Mouse (Mus musculus): Measurements from ENCODE around the gene Map2k7. TPM values are rescaled to one million over a fixed set of nuclear protein-coding genes. Genes with fewer than 3 reads are reported as not detected.
A peak's percentile ranks its signal among the peaks of the same experiment; 100 is the strongest.

Gene Map2k7
- polyA plus RNA-seq, 1 experiment: 33.5 TPM

GRCm38 (mm10) chr8:4247241-4247640 is 8.7 kb downstream of the Map2k7 start:
- TF ChIP-seq FOSL1 (IDR thresholded peaks at IDR 0.05; ENCODE audit: insufficient read depth, low read length, poor library complexity, severe bottlenecking) (no peak), MYOG (IDR thresholded peaks at IDR 0.05; ENCODE audit: control insufficient read depth, extremely low read depth, insufficient read length) (no peak), MAX (IDR thresholded peaks at IDR 0.05) (no peak), CEBPB (IDR thresholded peaks at IDR 0.05; ENCODE audit: low read depth) (no peak), USF1 (IDR thresholded peaks at IDR 0.05; ENCODE audit: low read depth) (no peak), MYOD1 (IDR thresholded peaks at IDR 0.05; ENCODE audit: control insufficient read depth, insufficient read length, low read depth) (no peak), CTCF (IDR thresholded peaks at IDR 0.05; ENCODE audit: control insufficient read depth, insufficient read depth, insufficient read length) (no peak)

GRCm38 (mm10) chr8:4247951-4248540 is 9.5 kb downstream of the Map2k7 start, which contains the start of gene Tgfbr3l:
Gene Tgfbr3l, plus strand, starts transcription at chr8:4248214.
- H3K4me3 ChIP-seq (ENCODE audit: insufficient read depth, poor library complexity, severe bottlenecking): no peak within 1 kb of the TSS
- H3ac ChIP-seq (ENCODE audit: control insufficient read depth, insufficient read length, low read depth): no peak within 1 kb of the TSS
- no peaks in the 10 kb centered on the region for H3K27me3 ChIP-seq (ENCODE audit: control insufficient read depth, insufficient read depth, insufficient read length)
- TF ChIP-seq CEBPB (IDR thresholded peaks at IDR 0.05; ENCODE audit: low read depth): no peak
- TF ChIP-seq MYOG (IDR thresholded peaks at IDR 0.05; ENCODE audit: control insufficient read depth, extremely low read depth, insufficient read length): no peak
- no peak for TF ChIP-seq FOSL1 (IDR thresholded peaks at IDR 0.05; ENCODE audit: insufficient read depth, low read length, poor library complexity, severe bottlenecking)
- no peak for TF ChIP-seq MAX (IDR thresholded peaks at IDR 0.05)
- TF ChIP-seq USF1 (IDR thresholded peaks at IDR 0.05; ENCODE audit: low read depth): no peak
- no peak for TF ChIP-seq MYOD1 (IDR thresholded peaks at IDR 0.05; ENCODE audit: control insufficient read depth, insufficient read length, low read depth)
- no peak for TF ChIP-seq CTCF (IDR thresholded peaks at IDR 0.05; ENCODE audit: control insufficient read depth, insufficient read depth, insufficient read length)
- peaks cover 1% of the 10 kb centered on the region for H3K79me3 ChIP-seq (ENCODE audit: low read depth)
- H3K36me3 ChIP-seq (ENCODE audit: control insufficient read depth, insufficient read depth): peaks cover 32% of the 10 kb centered on the region
- no peaks in the 10 kb centered on the region for H3K79me2 ChIP-seq (ENCODE audit: control insufficient read depth, insufficient read depth)

More at GRCm38 (mm10) chr8:4247241-4247640, 8.7 kb downstream of the Map2k7 start:
- H3K27me3 ChIP-seq (ENCODE audit: control insufficient read depth, insufficient read depth, insufficient read length): no peaks in the 10 kb centered on the region
- peaks cover 6% of the 10 kb centered on the region for H3K79me2 ChIP-seq (ENCODE audit: control insufficient read depth, insufficient read depth)
- peaks cover 1% of the 10 kb centered on the region for H3K79me3 ChIP-seq (ENCODE audit: low read depth)
- H3ac ChIP-seq (ENCODE audit: control insufficient read depth, insufficient read length, low read depth): no peak overlapping the region
- H3K4me3 ChIP-seq (ENCODE audit: insufficient read depth, poor library complexity, severe bottlenecking): no peak overlapping the region
- H3K36me3 ChIP-seq (ENCODE audit: control insufficient read depth, insufficient read depth): peaks cover 32% of the 10 kb centered on the region

- Histone ChIP-seq H3K27me3 (ENCODE audit: control insufficient read depth, insufficient read depth, insufficient read length) (no peaks in the 10 kb centered on the region), H3K79me3 (ENCODE audit: low read depth) (peaks cover 8% of the 10 kb centered on the region), H3K79me2 (ENCODE audit: control insufficient read depth, insufficient read depth) (peaks cover 10% of the 10 kb centered on the region), H3ac (ENCODE audit: control insufficient read depth, insufficient read length, low read depth) (no peak overlapping the region), H3K36me3 (ENCODE audit: control insufficient read depth, insufficient read depth) (peaks cover 23% of the 10 kb centered on the region), H3K4me3 (ENCODE audit: insufficient read depth, poor library complexity, severe bottlenecking) (no peak overlapping the region)
- TF ChIP-seq MAX (IDR thresholded peaks at IDR 0.05) (no peak), MYOD1 (IDR thresholded peaks at IDR 0.05; ENCODE audit: control insufficient read depth, insufficient read length, low read depth) (no peak), MYOG (IDR thresholded peaks at IDR 0.05; ENCODE audit: control insufficient read depth, extremely low read depth, insufficient read length) (no peak), CTCF (IDR thresholded peaks at IDR 0.05; ENCODE audit: control insufficient read depth, insufficient read depth, insufficient read length) (no peak), USF1 (IDR thresholded peaks at IDR 0.05; ENCODE audit: low read depth) (no peak), CEBPB (IDR thresholded peaks at IDR 0.05; ENCODE audit: low read depth) (no peak), FOSL1 (IDR thresholded peaks at IDR 0.05; ENCODE audit: insufficient read depth, low read length, poor library complexity, severe bottlenecking) (no peak)
Measured at GRCm38 (mm10) chr8:4249213-4249612, 10.7 kb downstream of the Map2k7 start.

GRCm38 (mm10) chr8:4250306-4250970 is 11.9 kb downstream of the Map2k7 start:
- peak; percentile 80 for TF ChIP-seq CTCF (IDR thresholded peaks at IDR 0.05; ENCODE audit: control insufficient read depth, insufficient read depth, insufficient read length)
- TF ChIP-seq MYOD1 (IDR thresholded peaks at IDR 0.05; ENCODE audit: control insufficient read depth, insufficient read length, low read depth): no peak
- TF ChIP-seq USF1 (IDR thresholded peaks at IDR 0.05; ENCODE audit: low read depth): no peak
- TF ChIP-seq MYOG (IDR thresholded peaks at IDR 0.05; ENCODE audit: control insufficient read depth, extremely low read depth, insufficient read length): no peak
- no peak for TF ChIP-seq MAX (IDR thresholded peaks at IDR 0.05)
- TF ChIP-seq FOSL1 (IDR thresholded peaks at IDR 0.05; ENCODE audit: insufficient read depth, low read length, poor library complexity, severe bottlenecking): no peak
- TF ChIP-seq CEBPB (IDR thresholded peaks at IDR 0.05; ENCODE audit: low read depth): no peak
- Histone ChIP-seq H3K79me2 (ENCODE audit: control insufficient read depth, insufficient read depth) (peaks cover 21% of the 10 kb centered on the region), H3K27me3 (ENCODE audit: control insufficient read depth, insufficient read depth, insufficient read length) (no peaks in the 10 kb centered on the region), H3ac (ENCODE audit: control insufficient read depth, insufficient read length, low read depth) (no peak overlapping the region), H3K4me3 (ENCODE audit: insufficient read depth, poor library complexity, severe bottlenecking) (no peak overlapping the region), H3K79me3 (ENCODE audit: low read depth) (peaks cover 11% of the 10 kb centered on the region), H3K36me3 (ENCODE audit: control insufficient read depth, insufficient read depth) (peaks cover 22% of the 10 kb centered on the region)

GRCm38 (mm10) chr8:4252116-4252760 is 13.7 kb downstream of the Map2k7 start:
- Histone ChIP-seq H3K36me3 (ENCODE audit: control insufficient read depth, insufficient read depth) (peaks cover 31% of the 10 kb centered on the region), H3K4me3 (ENCODE audit: insufficient read depth, poor library complexity, severe bottlenecking) (peak overlapping the region; percentile 52), H3K27me3 (ENCODE audit: control insufficient read depth, insufficient read depth, insufficient read length) (no peaks in the 10 kb centered on the region), H3K79me3 (ENCODE audit: low read depth) (peaks cover 11% of the 10 kb centered on the region), H3ac (ENCODE audit: control insufficient read depth, insufficient read length, low read depth) (peak overlapping the region; percentile 25), H3K79me2 (ENCODE audit: control insufficient read depth, insufficient read depth) (peaks cover 21% of the 10 kb centered on the region)
- TF ChIP-seq MYOG (IDR thresholded peaks at IDR 0.05; ENCODE audit: control insufficient read depth, extremely low read depth, insufficient read length) (no peak), CEBPB (IDR thresholded peaks at IDR 0.05; ENCODE audit: low read depth) (no peak), MAX (IDR thresholded peaks at IDR 0.05) (no peak), USF1 (IDR thresholded peaks at IDR 0.05; ENCODE audit: low read depth) (no peak), MYOD1 (IDR thresholded peaks at IDR 0.05; ENCODE audit: control insufficient read depth, insufficient read length, low read depth) (no peak), CTCF (IDR thresholded peaks at IDR 0.05; ENCODE audit: control insufficient read depth, insufficient read depth, insufficient read length) (no peak), FOSL1 (IDR thresholded peaks at IDR 0.05; ENCODE audit: insufficient read depth, low read length, poor library complexity, severe bottlenecking) (no peak)
